Mouse (Mus musculus) lung, adult 10 weeks (tissue): Measurements from ENCODE around the gene Vtn. TPM values are rescaled to one million over a fixed set of nuclear protein-coding genes. Genes with fewer than 3 reads are reported as not detected.

Experiments used
- polyA plus RNA-seq: library from polyadenylated mRNA; stranded (reverse); fragments of 350-450 nt; fragmentation: Illumina TruSeq; extraction: RNeasy Lipid Tissue Mini Kit (QIAGEN cat#74804); gene quantifications from one replicate; pipeline ENCODE4 v1.2.3, GENCODE M21; 2014; ENCODE audit warnings: low read depth, low replicate concordance; ENCODE audit not compliant: insufficient read depth

The Vtn gene
- 18.2 TPM for polyA plus RNA-seq

DNA sequence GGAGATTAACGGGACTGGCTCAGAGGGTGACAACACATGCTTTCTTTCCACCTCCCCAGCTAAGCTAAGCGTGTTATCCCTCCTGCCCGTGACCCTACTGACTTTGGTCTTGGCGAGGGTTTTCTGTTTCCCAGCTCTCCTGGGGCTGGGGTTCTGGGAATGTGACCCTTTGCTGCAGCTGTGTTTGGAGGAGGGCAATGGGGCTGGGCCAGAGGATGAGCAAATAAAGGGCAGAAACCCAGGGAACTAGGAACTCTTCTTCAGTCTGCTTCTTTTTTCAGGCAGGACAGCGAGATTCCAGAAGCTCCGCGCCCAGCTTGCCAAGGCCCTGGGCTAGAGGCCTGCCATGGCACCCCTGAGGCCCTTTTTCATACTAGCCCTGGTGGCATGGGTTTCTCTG lies at the start of gene Vtn:
Gene Vtn, plus strand, starts transcription at position 88 of the 400 bp plus-strand sequence.

DNA sequence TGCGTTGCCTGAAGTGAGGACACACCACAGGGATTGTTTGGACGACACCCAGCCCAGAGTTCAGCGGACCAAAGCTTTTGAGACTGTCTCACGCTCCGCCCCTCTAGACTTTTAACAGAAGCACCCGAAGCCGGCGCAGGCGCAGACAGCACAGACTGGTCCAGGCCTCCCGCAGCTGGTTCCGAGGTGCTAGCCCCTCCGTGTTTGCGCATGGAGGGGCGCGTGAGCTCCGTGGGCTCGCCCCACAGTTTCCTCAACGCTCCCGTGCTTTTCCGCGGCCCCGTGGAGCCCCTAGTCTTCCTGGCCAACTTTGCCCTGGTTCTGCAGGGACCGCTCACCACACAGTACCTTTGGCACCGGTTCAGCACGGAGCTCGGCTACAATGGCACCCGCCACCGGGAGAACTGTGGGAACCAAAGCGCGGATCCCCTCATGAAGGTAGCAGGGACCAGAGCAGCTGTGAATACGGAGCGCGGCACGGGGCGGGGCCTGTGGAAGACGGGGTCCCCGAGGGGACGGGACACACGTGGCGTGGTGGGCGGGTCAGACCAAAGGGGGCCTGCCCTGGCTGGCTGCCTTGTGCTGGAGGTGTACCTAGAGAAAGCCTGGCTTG lies 33.2 kb upstream of the Vtn start, which contains the start of gene Slc46a1:
Gene Slc46a1, plus strand, starts transcription at position 130 of the 613 bp plus-strand sequence.

DNA sequence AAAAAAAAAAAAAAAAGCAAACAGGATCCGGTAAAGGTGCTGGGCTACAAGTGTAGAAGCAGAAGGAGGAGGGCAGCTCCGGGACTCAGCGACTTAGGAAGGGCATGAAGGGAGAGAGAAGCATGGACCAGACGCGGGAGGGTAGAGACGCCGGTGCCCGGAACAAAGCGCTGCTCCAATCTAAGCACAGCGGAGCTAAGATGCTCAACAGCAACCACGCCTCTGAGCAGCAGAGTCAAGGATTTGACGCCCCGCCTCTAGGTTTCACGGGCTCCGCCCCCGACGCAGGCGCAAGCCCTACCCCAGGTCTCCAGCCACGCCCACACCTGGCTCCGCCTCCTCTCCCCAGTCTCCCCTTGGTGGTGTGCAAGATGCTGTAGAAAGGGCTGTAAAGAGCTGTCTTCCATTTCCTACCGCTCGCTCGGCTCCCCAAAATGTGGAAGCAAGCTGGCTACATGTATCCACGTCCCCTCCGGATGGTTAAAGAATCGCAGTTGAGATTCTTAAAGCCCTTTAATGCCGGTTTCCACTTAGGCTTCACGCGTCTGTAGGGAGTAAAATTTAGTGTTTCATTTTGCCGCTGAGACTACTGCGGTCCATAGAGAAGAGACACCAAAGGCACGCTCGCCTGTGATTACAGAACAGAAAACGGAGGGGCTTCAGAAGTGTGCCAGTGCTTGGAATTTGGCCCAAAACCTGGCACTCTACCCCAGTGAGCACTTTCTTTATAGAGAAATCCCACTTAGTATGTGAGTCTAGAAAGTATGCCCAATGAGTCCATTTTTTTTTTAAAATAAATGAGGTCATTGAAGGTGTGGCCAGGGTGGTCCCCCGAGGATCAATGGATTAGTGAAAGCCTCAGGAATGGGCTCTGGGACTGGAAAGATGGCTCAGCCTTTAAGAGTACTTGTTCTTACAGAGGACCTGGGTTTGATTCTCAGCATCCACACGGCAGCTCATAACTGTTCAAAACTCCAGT lies 1.1 kb upstream of the Vtn start, which contains the start of gene Sarm1:
Gene Sarm1, minus strand, starts transcription at position 211 of the 979 bp plus-strand sequence.

DNA sequence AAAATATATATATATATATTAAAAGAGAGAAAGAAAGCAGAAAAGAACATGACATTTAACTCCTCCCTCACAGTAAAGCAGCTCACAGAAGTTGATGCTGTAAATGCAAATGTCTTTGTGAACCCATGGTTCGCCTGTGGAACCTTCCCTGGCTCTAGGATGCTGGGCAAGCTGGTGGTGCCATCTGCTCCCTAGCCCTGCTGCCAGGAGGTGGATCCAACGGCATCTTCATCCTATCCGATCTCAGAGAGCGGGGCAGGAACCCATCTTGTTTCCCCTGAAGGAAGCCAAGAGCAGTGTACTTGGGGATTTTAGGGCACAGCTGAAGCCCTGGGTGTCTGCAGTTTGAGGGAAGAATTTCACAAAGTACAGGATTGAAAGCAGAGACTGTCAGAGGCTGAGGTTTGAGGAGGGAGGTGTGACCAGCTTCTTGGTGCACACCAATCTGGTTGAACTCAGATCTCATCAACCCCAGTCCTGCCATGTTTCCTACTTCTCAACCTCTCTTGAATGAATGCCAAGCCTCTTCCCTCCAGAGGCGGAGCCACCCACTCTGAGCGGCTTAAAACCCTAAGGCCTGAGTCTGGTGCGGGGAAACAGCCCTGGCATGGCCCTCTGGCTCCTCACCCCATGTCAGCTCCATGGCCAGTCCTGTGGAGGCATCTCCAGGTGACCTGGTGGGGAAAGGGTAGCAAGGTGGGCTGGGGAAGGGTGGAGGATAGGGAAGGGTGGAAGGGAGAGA lies 4.2 kb downstream of the Vtn start, which contains the start of gene Sebox:
Gene Sebox, plus strand, starts transcription at position 539 of the 742 bp plus-strand sequence.

DNA sequence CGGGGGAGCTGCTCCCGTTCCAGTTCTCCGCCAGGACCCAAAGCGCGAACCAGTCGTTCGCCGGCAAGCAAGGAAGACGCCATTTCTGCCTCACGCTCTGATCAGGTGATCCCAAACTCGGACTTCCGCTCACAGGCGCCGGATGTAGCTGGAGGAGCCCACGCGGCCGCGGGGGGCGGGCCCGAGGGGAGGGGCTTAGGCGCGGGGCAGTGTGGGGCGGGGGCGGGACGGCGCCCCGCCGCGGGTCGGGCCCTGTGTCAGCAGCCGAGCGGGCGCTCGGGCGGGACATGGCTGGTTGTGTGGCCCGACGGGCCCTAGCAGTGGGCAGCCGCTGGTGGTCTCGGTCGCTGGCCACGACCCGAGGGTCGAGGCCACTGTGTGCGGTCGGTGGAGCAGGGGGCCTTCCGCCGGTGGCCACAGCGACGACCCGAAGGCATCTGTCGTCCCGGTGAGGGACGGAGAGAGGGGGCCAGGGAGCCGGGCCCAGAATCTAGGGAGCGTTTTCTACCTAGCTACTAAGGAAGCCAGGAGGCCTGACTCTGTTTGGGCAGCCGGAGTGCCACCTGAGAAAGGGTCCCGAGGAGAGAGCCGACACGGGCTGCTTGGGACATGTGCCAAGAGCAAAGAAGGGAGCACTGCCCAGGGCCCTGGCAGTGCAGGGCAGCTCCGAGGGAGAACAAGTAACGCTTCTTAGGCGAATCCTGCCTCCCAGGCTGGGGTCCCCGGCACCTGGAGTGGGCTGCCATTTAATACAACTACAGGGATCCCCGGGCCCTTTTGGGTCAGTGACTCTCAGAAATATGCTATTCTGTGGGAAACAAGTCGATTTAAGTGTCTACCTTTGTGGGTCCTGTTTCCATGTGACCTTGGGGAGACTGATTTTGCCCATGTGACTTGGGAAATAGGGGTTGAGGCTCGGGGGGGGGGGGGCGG lies 13.4 kb downstream of the Vtn start, which contains the start of the genes Tmem199 and Poldip2:
Gene Tmem199, minus strand, starts transcription at position 148 of the 933 bp plus-strand sequence.
Gene Poldip2, plus strand, starts transcription at position 169 of the 933 bp plus-strand sequence.

DNA sequence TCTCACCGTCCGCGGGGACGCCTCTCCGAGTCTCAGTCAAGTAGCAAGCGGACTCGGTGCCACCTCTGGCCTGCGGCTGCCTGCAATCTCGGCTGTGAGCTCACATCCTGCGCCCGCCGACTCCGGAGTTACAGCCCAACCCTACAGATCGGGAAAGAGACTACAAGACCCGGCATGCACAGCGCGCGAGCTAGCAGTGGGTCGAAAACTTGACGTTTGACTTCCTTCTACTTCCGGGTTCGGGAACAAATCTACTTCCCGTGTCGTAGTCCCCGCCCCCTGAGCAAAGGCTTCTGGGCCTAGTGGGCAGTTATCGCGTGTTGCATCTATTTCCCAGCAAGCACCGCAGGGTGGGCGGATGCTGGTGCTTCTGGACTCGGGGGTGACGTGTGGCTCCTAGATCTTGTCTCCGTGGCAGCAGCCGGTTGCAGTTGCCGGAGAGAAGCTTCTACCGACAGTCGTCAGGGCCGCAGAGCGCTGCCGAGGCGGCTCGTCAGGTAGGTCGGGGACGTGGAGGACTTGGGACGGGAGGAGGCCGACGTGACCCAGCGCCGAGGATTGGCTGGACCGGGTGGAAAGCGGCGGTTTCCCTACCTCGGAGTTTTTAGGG lies 37.3 kb downstream of the Vtn start, which contains the start of the genes Tnfaip1 and Ift20:
Gene Tnfaip1, minus strand, starts transcription at position 253 of the 610 bp plus-strand sequence.
Gene Ift20, plus strand, starts transcription at position 282 of the 610 bp plus-strand sequence.

DNA sequence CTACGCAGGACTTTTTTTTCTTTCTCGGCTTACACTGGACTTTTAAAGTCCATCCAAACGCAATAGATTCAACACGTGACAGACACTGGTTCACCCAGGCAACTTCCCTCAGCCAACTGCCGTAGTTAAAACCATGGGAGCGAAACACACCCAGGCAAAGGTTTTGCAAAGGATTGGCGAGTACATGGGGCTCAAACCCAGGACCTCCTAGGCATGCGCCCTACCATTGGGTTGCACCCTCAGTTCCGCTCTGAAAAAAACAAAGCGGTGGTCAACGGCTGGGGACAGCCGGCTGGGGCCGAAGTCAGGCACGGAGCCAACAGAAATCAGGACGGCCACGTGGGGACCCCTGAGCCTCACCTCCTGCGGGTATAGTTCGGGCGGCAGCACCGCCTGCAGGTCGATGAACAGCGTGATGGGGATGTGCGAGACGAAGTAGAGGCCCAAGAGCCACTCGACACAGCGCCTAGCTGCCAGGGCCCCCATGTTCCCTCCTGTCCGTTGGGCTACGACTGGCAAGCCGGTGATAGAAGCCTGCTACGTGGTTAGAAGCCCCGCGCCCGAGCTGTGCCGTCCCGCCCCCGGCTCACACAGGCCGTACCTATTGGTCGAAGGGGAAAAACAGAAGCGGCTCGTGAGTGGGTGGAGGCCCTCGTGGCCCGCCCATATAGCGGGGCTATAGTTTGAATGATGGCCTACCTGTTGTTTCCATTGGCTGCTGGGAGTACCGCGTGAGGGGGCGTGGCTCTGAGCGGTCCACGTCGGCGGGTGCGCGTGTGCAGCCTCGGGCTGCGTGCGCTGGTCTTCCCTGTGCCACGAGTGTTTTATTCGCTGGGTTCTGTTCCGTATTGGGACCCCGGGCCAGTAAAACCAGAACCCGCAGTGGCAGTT lies 51.5 kb downstream of the Vtn start, which contains the start of gene Tmem97:
Gene Tmem97, minus strand, starts transcription at position 610 of the 891 bp plus-strand sequence.

Other genes with a start within 250 kb of the Vtn start
- gene 2610507B11Rik, start 237.3 kb upstream of the Vtn start, polyA plus RNA-seq = 32.5 TPM
- not detected for gene BC030499, start 208.2 kb upstream of the Vtn start, polyA plus RNA-seq
- 0.42 TPM for gene Spag5, start 197.6 kb upstream of the Vtn start, polyA plus RNA-seq
- 6.4 TPM for gene Aldoc, start 176.1 kb upstream of the Vtn start, polyA plus RNA-seq
- 24.9 TPM for gene Pigs, start 170.7 kb upstream of the Vtn start, polyA plus RNA-seq
- 40.3 TPM for gene Unc119, start 155.6 kb upstream of the Vtn start, polyA plus RNA-seq
- gene Foxn1, start 112.5 kb upstream of the Vtn start, polyA plus RNA-seq = not detected
- 0.40 TPM for gene Slc13a2, start 76.9 kb upstream of the Vtn start, polyA plus RNA-seq
- gene Slc46a1, start 33.4 kb upstream of the Vtn start, polyA plus RNA-seq = 4.6 TPM
- gene Sarm1, start 1.3 kb upstream of the Vtn start, polyA plus RNA-seq = 0.06 TPM
- gene Sebox, start 4.4 kb downstream of the Vtn start, polyA plus RNA-seq = not detected
- 20.9 TPM for gene Tmem199, start 13.1 kb downstream of the Vtn start, polyA plus RNA-seq
- 45.2 TPM for gene Poldip2, start 13.1 kb downstream of the Vtn start, polyA plus RNA-seq
- 46.8 TPM for gene Tnfaip1, start 37.2 kb downstream of the Vtn start, polyA plus RNA-seq
- 146 TPM for gene Ift20, start 37.3 kb downstream of the Vtn start, polyA plus RNA-seq
- 33.8 TPM for gene Tmem97, start 51.7 kb downstream of the Vtn start, polyA plus RNA-seq
- 12.5 TPM for gene Nlk, start 198.3 kb downstream of the Vtn start, polyA plus RNA-seq